Comparison of ENCODE assay signal across 9 mouse cellular contexts in genomic region chr11:112870201-112871035, GRCm38 (mm10).
DNase-seq lines count a peak whose midpoint lies in the region; ATAC-seq lines count a peak whose summit lies in the region.
"Had no signal": no experiment of that assay in that cellular context is flagged by ENCODE, and none has a peak within 500 bp of the region (broad histone marks: within the 10 kb centered on the region; RNA-seq: fewer than 3 reads in every experiment).

No protein-coding gene starts in this region.

- no peaks in the 10 kb centered on the region for H3K9me3 ChIP-seq in embryonic facial prominence, embryonic 11.5 days (replicated peaks; ENCODE audit: control insufficient read depth, low read length)
- no peaks in the 10 kb centered on the region for H3K9me3 ChIP-seq in hindbrain, embryonic 15.5 days
- H3K9me3 ChIP-seq in neural tube, embryonic 15.5 days (replicated peaks), result no peaks in the 10 kb centered on the region

- intact Hi-C loops in left cerebral cortex, postnatal 4 days (cut with DNase I), result no loop called here
- intact Hi-C loops in left cerebral cortex, postnatal 36 days (cut with DNase I), result no loop called here
- intact Hi-C loops in gastrocnemius, postnatal 36 days (cut with DNase I), result no loop called here
- intact Hi-C loops in gastrocnemius, postnatal 14 days (cut with DNase I; ENCODE audit: low total_unique reads), result no loop called here

- H3K4me1 ChIP-seq in embryonic facial prominence, embryonic 11.5 days (ENCODE audit: control insufficient read depth, insufficient read depth, low read length), result no peaks in the 10 kb centered on the region; the same call in 1 of the 2 replicates
- peaks cover 35% of the 10 kb centered on the region for H3K4me1 ChIP-seq in hindbrain, embryonic 15.5 days (replicated peaks)
- peaks cover 48% of the 10 kb centered on the region for H3K4me1 ChIP-seq in neural tube, embryonic 15.5 days

- H3K27ac ChIP-seq in embryonic facial prominence, embryonic 11.5 days (replicated peaks; ENCODE audit: low read depth, low read length), result peak overlapping the region; percentile 8; the same call in 1 of the 2 replicates
- peak overlapping the region; percentile 46 for H3K27ac ChIP-seq in hindbrain, embryonic 15.5 days (replicated peaks)
- H3K27ac ChIP-seq in neural tube, embryonic 15.5 days (replicated peaks), result peak overlapping the region; percentile 63

- peak overlapping the region; percentile 36 for H3K4me2 ChIP-seq in embryonic facial prominence, embryonic 11.5 days (ENCODE audit: low read depth, low read length)
- peak overlapping the region; percentile 54 for H3K4me2 ChIP-seq in hindbrain, embryonic 15.5 days
- H3K4me2 ChIP-seq in neural tube, embryonic 15.5 days, result peak overlapping the region; percentile 51

- H3K9ac ChIP-seq in embryonic facial prominence, embryonic 11.5 days (replicated peaks; ENCODE audit: low read length), result peak overlapping the region; percentile 33
- peak overlapping the region; percentile 25 for H3K9ac ChIP-seq in hindbrain, embryonic 15.5 days
- H3K9ac ChIP-seq in neural tube, embryonic 15.5 days (replicated peaks), result 0 out of 2 replicates have a peak overlapping the region, but pooled peaks have one; percentile 17

- no peaks in the 10 kb centered on the region for H3K36me3 ChIP-seq in embryonic facial prominence, embryonic 11.5 days (replicated peaks; ENCODE audit: control insufficient read depth, insufficient read depth, low read depth, low read length)
- H3K36me3 ChIP-seq in hindbrain, embryonic 15.5 days, result no peaks in the 10 kb centered on the region
- no peaks in the 10 kb centered on the region for H3K36me3 ChIP-seq in neural tube, embryonic 15.5 days

- WGBS in embryonic facial prominence, embryonic 11.5 days, result 2% methylated on average over 16 of the region's 17 CpGs
- WGBS in hindbrain, embryonic 15.5 days, result 3% methylated on average over 17 of the region's 17 CpGs
- WGBS in neural tube, embryonic 15.5 days, result 2% methylated on average over 17 of the region's 17 CpGs

- no peak overlapping the region for H3K4me3 ChIP-seq in embryonic facial prominence, embryonic 11.5 days (ENCODE audit: low read depth, low read length)
- H3K4me3 ChIP-seq in hindbrain, embryonic 15.5 days, result peak overlapping the region; percentile 22
- 0 out of 2 replicates have a peak overlapping the region, but pooled peaks have one; percentile 4 for H3K4me3 ChIP-seq in neural tube, embryonic 15.5 days (replicated peaks)
- H3K4me3 ChIP-seq: myocyte had no signal

- no peaks in the 10 kb centered on the region for H3K27me3 ChIP-seq in embryonic facial prominence, embryonic 11.5 days (ENCODE audit: control insufficient read depth, insufficient read depth, low read length)
- H3K27me3 ChIP-seq in hindbrain, embryonic 15.5 days, result no peaks in the 10 kb centered on the region
- no peaks in the 10 kb centered on the region for H3K27me3 ChIP-seq in neural tube, embryonic 15.5 days (replicated peaks)

- ATAC-seq in embryonic facial prominence, embryonic 11.5 days (replicated peaks; ENCODE audit: insufficient number of reproducible peaks, low FRiP score, low TSS enrichment, low read depth), result peak; percentile 96
- peak; percentile 79 for ATAC-seq in hindbrain, embryonic 15.5 days (ENCODE audit: low FRiP score, low read depth)
- ATAC-seq in neural tube, embryonic 15.5 days (ENCODE audit: low FRiP score), result peak; percentile 61; the same call in 1 of the 2 replicates

- peak; percentile 48 for DNase-seq in left cerebral cortex, postnatal 4 days
- no peak for DNase-seq in left cerebral cortex, postnatal 36 days (ENCODE audit: low spot score in 2 of 2)
- DNase-seq in embryonic facial prominence, embryonic 11.5 days (ENCODE audit: low spot score), result peak; percentile 73
- DNase-seq in gastrocnemius, postnatal 36 days, result no peak
- no peak for DNase-seq in adrenal gland, adult (ENCODE audit: inconsistent age in 2 of 2, low spot score in 1 of 2)
- DNase-seq in gastrocnemius, postnatal 14 days, result no peak

Comparison
In these comparisons a context has a peak if more than half of its experiments do, and no peak if none do; other contexts are left out.
1. DNase-seq: peak in left cerebral cortex, postnatal 4 days (single experiment) and embryonic facial prominence, embryonic 11.5 days (single experiment); none in left cerebral cortex, postnatal 36 days (0 of 2), gastrocnemius, postnatal 36 days (0 of 2), adrenal gland, adult (0 of 2) and gastrocnemius, postnatal 14 days (single experiment).
2. H3K27ac ChIP-seq: peak in every context shown above with its lines; median percentile 63 in neural tube, embryonic 15.5 days; 46 in hindbrain, embryonic 15.5 days; 8 in embryonic facial prominence, embryonic 11.5 days.
3. Peak in every context shown above with its lines, with median percentiles within 50 percentile points of each other: ATAC-seq, H3K4me2 ChIP-seq and H3K9ac ChIP-seq.